Mouse (Mus musculus) erythroid progenitor cell, adult 5-6 weeks (primary cell): Measurements from ENCODE around the gene Ndufaf4. TPM values are rescaled to one million over a fixed set of nuclear protein-coding genes. Genes with fewer than 3 reads are reported as not detected.

ENCODE experiments used
- total RNA-seq, 2 experiments: library from RNA; stranded (forward) in 1 of 2; stranded (reverse) in 1 of 2; fragments of 150-400 nt in 1 of 2; fragments of 186-747, 209-891 nt in 1 of 2; gene quantifications; 2 replicates each; pipeline versions ENCODE4 v1.2.3 to v1.2.4; 2015 to 2017; ENCODE audit warnings: low replicate concordance in 2 of 2

Gene Ndufaf4
- total RNA-seq, 2 experiments from 2014 or later = 1.4 to 6.7 TPM

Other genes with a start within 250 kb of the Ndufaf4 start
- not detected in 2 replicates for gene Klhl32, start 47.0 kb upstream of the Ndufaf4 start, total RNA-seq (2015; ENCODE audit: low replicate concordance)
- gene Klhl32, start 47.0 kb upstream of the Ndufaf4 start, total RNA-seq (2017; ENCODE audit: low replicate concordance) = not detected in 2 replicates
- not detected in 2 replicates for gene Gpr63, start 68.3 kb downstream of the Ndufaf4 start, total RNA-seq (2015; ENCODE audit: low replicate concordance)
- not detected in 2 replicates for gene Gpr63, start 68.3 kb downstream of the Ndufaf4 start, total RNA-seq (2017; ENCODE audit: low replicate concordance)